ENCODE assay signal across 9 mouse cellular contexts in the genomic region with DNA sequence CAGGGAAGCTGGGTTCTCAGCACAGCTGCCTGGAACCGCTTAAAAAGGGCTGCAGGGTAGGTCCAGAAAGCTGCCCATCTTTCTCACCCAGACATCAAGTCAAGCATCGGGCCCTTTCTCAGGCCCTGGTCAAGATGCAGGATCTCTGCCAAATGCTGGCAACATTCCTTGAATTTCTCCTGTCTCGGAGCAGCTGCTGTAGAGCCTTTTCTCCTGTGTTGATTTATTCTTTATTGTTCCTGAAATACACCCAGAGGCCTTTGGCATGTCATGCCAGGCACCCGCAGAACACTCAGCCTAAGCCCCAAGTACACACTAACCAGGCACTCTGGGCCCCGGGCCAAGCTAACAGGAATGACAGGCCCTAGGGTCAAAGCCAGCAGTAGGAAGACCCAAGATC. TPM values are rescaled to one million over a fixed set of nuclear protein-coding genes. Genes with fewer than 3 reads are reported as not detected.
DNase-seq lines count a peak whose midpoint lies in the region; ATAC-seq lines count a peak whose summit lies in the region.
"Had no signal": no experiment of that assay in that cellular context is flagged by ENCODE, and none has a peak within 500 bp of the region (broad histone marks: within the 10 kb centered on the region; RNA-seq: fewer than 3 reads in every experiment).

No protein-coding gene starts in this region.

- no peaks in the 10 kb centered on the region for H3K36me3 ChIP-seq in stomach, embryonic 16.5 days (ENCODE audit: control insufficient read depth, insufficient read depth, low read length)

- peak overlapping the region; percentile 76 for H3K27ac ChIP-seq in stomach, embryonic 16.5 days (ENCODE audit: low read length)

- no peak for ATAC-seq in stomach, embryonic 16.5 days (ENCODE audit: insufficient read depth, low FRiP score)
- no peak for ATAC-seq in megakaryocyte progenitor cell, adult 5-6 weeks (replicated peaks; ENCODE audit: poor library complexity)

- no peaks in the 10 kb centered on the region for H3K27me3 ChIP-seq in stomach, embryonic 16.5 days (ENCODE audit: control insufficient read depth, insufficient read depth, low read length)
- H3K27me3 ChIP-seq: megakaryocyte, embryonic 14.5 days had no signal

- no peak overlapping the region for H3K4me2 ChIP-seq in stomach, embryonic 16.5 days (ENCODE audit: low read depth, low read length)

- 47% methylated on average over 5 of the region's 5 CpGs for WGBS in stomach, embryonic 16.5 days

- no peak overlapping the region for H3K9ac ChIP-seq in stomach, embryonic 16.5 days (ENCODE audit: low read length)

- no peaks in the 10 kb centered on the region for H3K9me3 ChIP-seq in stomach, embryonic 16.5 days (replicated peaks; ENCODE audit: control insufficient read depth, low read length)

- peak; percentile 76 for DNase-seq in adrenal gland, adult 2 months
- DNase-seq in adrenal gland, adult 8-10 months = no peak
- peak; percentile 65 to 73 for DNase-seq in right cerebral cortex, postnatal 10 days (ENCODE audit: low spot score in 2 of 2)
- DNase-seq in right cerebral cortex, postnatal 4 days = no peak
- peak; percentile 88 for DNase-seq in kidney, postnatal 14 days
- no peak for DNase-seq in thymus, postnatal 4 days

- no peak overlapping the region for H3K4me3 ChIP-seq in stomach, embryonic 16.5 days (replicated peaks; ENCODE audit: low read length)

- H3K4me1 ChIP-seq in stomach, embryonic 16.5 days (ENCODE audit: control insufficient read depth, insufficient read depth, low read length) = peaks cover 66% of the 10 kb centered on the region

RNA-seq across cellular contexts. Expression of gene Elmsan1, which starts 31.7 kb away (rescaled TPM):
- 10 to 100 TPM; 17.0 to 22.7 TPM for total RNA-seq in adrenal gland, adult 2 months (2021)
- polyA plus RNA-seq in adrenal gland, adult 2 months (2012; rRNA removed) = 14.4 and 20.4 TPM in 2 replicates
- total RNA-seq in adrenal gland, adult 8-10 months (2022) = 10 to 100 TPM; 21.2 to 31.2 (median 27.3) TPM
- 8.7 and 9.4 TPM in 2 replicates for polyA plus RNA-seq in stomach, embryonic 16.5 days (2015; fragmentation: Nextera tagmentation; extraction: Ambion mirVana)
- 13.7 and 14.1 TPM in 2 replicates for total RNA-seq in megakaryocyte progenitor cell, adult 5-6 weeks (2015)
- 11.5 and 15.2 TPM in 2 replicates for total RNA-seq in megakaryocyte progenitor cell, adult 5-6 weeks (2017)

RNA-seq across cellular contexts. Expression of gene Pnma1, which starts 38.7 kb away (rescaled TPM):
- under 1 TPM; 0.28 to 0.43 TPM for total RNA-seq in adrenal gland, adult 2 months (2021)
- 0.15 TPM in 1 of 2 replicates, not detected in the other for polyA plus RNA-seq in adrenal gland, adult 2 months (2012; rRNA removed)
- under 1 TPM; 0.09 to 0.56 (median 0.35) TPM for total RNA-seq in adrenal gland, adult 8-10 months (2022)
- polyA plus RNA-seq in stomach, embryonic 16.5 days (2015; fragmentation: Nextera tagmentation; extraction: Ambion mirVana) = 0.70 and 0.71 TPM in 2 replicates
- 0.15 TPM in 2 replicates for total RNA-seq in megakaryocyte progenitor cell, adult 5-6 weeks (2015)
- total RNA-seq in megakaryocyte progenitor cell, adult 5-6 weeks (2017) = 0.24 and 0.62 TPM in 2 replicates

Comparison
In these comparisons a context has a peak if more than half of its experiments do, and no peak if none do; other contexts are left out.
1. DNase-seq: peak in adrenal gland, adult 2 months (single experiment), right cerebral cortex, postnatal 10 days (2 of 2) and kidney, postnatal 14 days (single experiment); none in adrenal gland, adult 8-10 months (single experiment), right cerebral cortex, postnatal 4 days (single experiment) and thymus, postnatal 4 days (single experiment).